Mouse (Mus musculus) forebrain, embryonic 12.5 days (tissue): ENCODE results near the gene Gm128. TPM values are rescaled to one million over a fixed set of nuclear protein-coding genes. Genes with fewer than 3 reads are reported as not detected.

Source experiments
- ATAC-seq: fragments of 200-750 bp; cut with Nextera tagmentation; 2 replicates; pipeline ENCODE4 v1.8.0; 2017; ENCODE audit warnings: moderate TSS enrichment; ENCODE audit not compliant: low FRiP score
- H3K27ac ChIP-seq: fragments of 300-500 bp; sonication (generic); 2 replicates; pipeline ENCODE4 v1.5.1; 2016; ENCODE audit warnings: mild to moderate bottlenecking
- H3K27me3 ChIP-seq: fragments of 300-500 bp; sonication (generic); 2 replicates; pipeline ENCODE4 v1.6.1; 2016; ENCODE audit warnings: mild to moderate bottlenecking
- H3K36me3 ChIP-seq: fragments of 300-500 bp; sonication (generic); replicated peaks from 2 replicates; pipeline ENCODE4 v1.6.1; 2016; ENCODE audit warnings: mild to moderate bottlenecking
- H3K4me1 ChIP-seq: fragments of 300-500 bp; sonication (generic); 2 replicates; pipeline ENCODE4 v1.6.1; 2016
- H3K4me2 ChIP-seq: fragments of 300-500 bp; sonication (generic); 2 replicates; pipeline ENCODE4 v1.6.1; 2016; ENCODE audit warnings: mild to moderate bottlenecking, moderate library complexity
- H3K4me3 ChIP-seq: fragments of 300-500 bp; sonication (generic); replicated peaks from 2 replicates; pipeline ENCODE4 v1.5.1; 2016; ENCODE audit warnings: mild to moderate bottlenecking
- H3K9ac ChIP-seq: fragments of 300-500 bp; sonication (generic); 2 replicates; pipeline ENCODE4 v1.6.1; 2016; ENCODE audit warnings: mild to moderate bottlenecking
- H3K9me3 ChIP-seq: fragments of 300-500 bp; sonication (generic); 2 replicates; pipeline ENCODE4 v1.6.1; 2016
- WGBS: fragments of 180-500 bp; shearing (Covaris S2); methylation state at CpG from one replicate; pipeline ENCODE4 v1.1.7; 2016; 5-methylcytosine and 5-hydroxymethylcytosine counted together
- polyA plus RNA-seq: library from polyadenylated mRNA; unstranded; fragments of >200 nt; fragmentation: Nextera tagmentation; extraction: Ambion mirVana; gene quantifications from 2 replicates; pipeline ENCODE4 v1.2.1, GENCODE M21; 2016

Gm128 gene
- polyA plus RNA-seq, 1 experiment from 2014 or later, result 0.31 TPM

DNA sequence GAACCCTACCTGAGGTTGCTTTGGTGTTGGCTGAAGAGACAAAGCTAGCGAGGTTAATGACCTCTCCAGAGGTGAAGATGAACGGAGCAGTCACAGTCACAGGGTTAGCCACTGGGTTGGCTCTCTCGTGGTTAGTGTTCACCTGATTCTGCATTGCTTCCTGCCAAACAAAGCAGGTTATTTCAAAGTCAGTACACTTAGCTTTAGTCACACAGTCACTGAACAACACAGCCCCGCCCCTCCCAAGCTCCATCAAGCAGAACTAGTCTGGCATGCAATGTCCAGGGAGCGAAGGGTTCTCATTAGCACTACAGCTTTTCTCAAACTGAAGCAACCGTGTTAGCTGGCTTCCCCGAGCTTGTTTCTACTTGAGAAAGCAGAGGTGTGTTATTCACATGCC, 41.3 kb downstream of the Gm128 start:
- no peak overlapping the region for H3K4me3 ChIP-seq
- H3K4me1 ChIP-seq, result no peaks in the 10 kb centered on the region
- WGBS, result 83% methylated on average over 7 of the region's 7 CpGs
- H3K27me3 ChIP-seq, result no peaks in the 10 kb centered on the region
- H3K4me2 ChIP-seq, result no peak overlapping the region
- H3K9me3 ChIP-seq, result no peaks in the 10 kb centered on the region
- ATAC-seq, result no peak
- no peak overlapping the region for H3K27ac ChIP-seq
- H3K9ac ChIP-seq, result no peak overlapping the region
- peaks cover 97% of the 10 kb centered on the region for H3K36me3 ChIP-seq

- Histone ChIP-seq H3K27me3 (no peaks in the 10 kb centered on the region), H3K27ac (no peak overlapping the region), H3K9me3 (no peaks in the 10 kb centered on the region), H3K9ac (no peak overlapping the region), H3K4me1 (no peaks in the 10 kb centered on the region), H3K36me3 (peaks cover 95% of the 10 kb centered on the region), H3K4me3 (no peak overlapping the region), H3K4me2 (no peak overlapping the region)
- no peak for ATAC-seq
- 75% methylated on average over 1 of the region's 1 CpGs for WGBS
Measured at GRCm38 (mm10) chr3:95199101-95199500, 42.3 kb downstream of the Gm128 start.

DNA sequence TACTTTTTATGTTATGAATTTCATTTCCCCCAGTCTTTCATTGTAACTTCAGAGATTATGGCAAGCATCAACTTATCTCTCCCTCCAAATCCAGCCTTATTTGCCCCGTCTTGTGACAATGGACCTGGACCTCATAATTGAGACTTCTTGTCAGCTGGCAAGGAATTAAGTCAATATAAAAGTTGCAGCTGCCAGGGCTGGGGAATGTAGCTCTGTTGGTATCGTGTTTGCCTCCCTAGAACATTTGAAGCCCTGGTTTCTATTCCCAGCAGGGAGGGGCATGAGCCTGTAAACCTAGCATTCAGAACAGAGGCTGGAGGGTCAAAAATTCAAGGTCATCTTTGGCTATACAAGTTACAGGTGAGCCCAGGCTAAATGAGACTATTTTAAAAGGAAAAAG, 45.6 kb downstream of the Gm128 start:
- no peak for ATAC-seq
- H3K27ac ChIP-seq, result no peak overlapping the region
- H3K4me2 ChIP-seq, result no peak overlapping the region
- WGBS, result 95% methylated on average over 2 of the region's 2 CpGs
- no peaks in the 10 kb centered on the region for H3K27me3 ChIP-seq
- H3K4me3 ChIP-seq, result no peak overlapping the region
- no peak overlapping the region for H3K9ac ChIP-seq
- no peaks in the 10 kb centered on the region for H3K4me1 ChIP-seq
- H3K9me3 ChIP-seq, result no peaks in the 10 kb centered on the region
- peaks cover 78% of the 10 kb centered on the region for H3K36me3 ChIP-seq

DNA sequence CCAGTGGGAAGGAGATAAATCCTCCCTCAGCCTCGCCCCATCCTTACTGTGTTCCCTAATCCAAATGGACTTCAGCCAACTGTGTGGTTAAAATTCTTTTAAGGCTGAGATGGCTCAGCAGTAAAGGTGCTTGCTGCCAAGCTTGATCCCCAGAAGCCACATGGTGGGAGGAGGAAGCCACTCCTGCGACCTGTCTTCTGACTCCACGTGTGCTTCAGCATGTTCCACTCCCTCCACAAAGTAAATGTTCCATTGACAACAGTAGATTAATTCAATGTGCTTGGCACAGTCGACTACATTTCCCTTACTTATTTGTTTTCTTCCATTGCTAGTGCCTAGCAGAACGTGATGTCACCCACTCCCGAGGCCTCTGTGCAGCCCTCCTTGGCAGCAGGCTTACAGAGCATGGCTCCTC, 46.7 kb downstream of the Gm128 start:
- no peaks in the 10 kb centered on the region for H3K4me1 ChIP-seq
- H3K9me3 ChIP-seq, result no peaks in the 10 kb centered on the region
- no peak overlapping the region for H3K4me2 ChIP-seq
- H3K9ac ChIP-seq, result no peak overlapping the region
- 81% methylated on average over 6 of the region's 6 CpGs for WGBS
- ATAC-seq, result no peak
- H3K4me3 ChIP-seq, result no peak overlapping the region
- no peaks in the 10 kb centered on the region for H3K27me3 ChIP-seq
- peaks cover 75% of the 10 kb centered on the region for H3K36me3 ChIP-seq
- no peak overlapping the region for H3K27ac ChIP-seq

Other genes starting within 250 kb of the Gm128 start
- 36.6 and 39.0 TPM in 2 replicates for gene Zfp687, start 226.2 kb downstream of the Gm128 start, polyA plus RNA-seq
- gene Psmd4, start 199.0 kb downstream of the Gm128 start, polyA plus RNA-seq, result 283 and 295 TPM in 2 replicates
- gene Pip5k1a, start 134.7 kb downstream of the Gm128 start, polyA plus RNA-seq, result 21.4 and 23.0 TPM in 2 replicates
- gene Vps72, start 130.6 kb downstream of the Gm128 start, polyA plus RNA-seq, result 242 and 252 TPM in 2 replicates
- 0.97 and 1.1 TPM in 2 replicates for gene Tmod4, start 117.1 kb downstream of the Gm128 start, polyA plus RNA-seq
- 84.6 and 95.1 TPM in 2 replicates for gene Scnm1, start 107.6 kb downstream of the Gm128 start, polyA plus RNA-seq
- 19.7 and 21.1 TPM in 2 replicates for gene Lysmd1, start 107.5 kb downstream of the Gm128 start, polyA plus RNA-seq
- gene Tnfaip8l2, start 99.2 kb downstream of the Gm128 start, polyA plus RNA-seq, result 1.5 and 2.0 TPM in 2 replicates
- 31.2 and 34.5 TPM in 2 replicates for gene Sema6c, start 81.1 kb downstream of the Gm128 start, polyA plus RNA-seq
- 12.2 and 12.5 TPM in 2 replicates for gene Gabpb2, start 23.7 kb downstream of the Gm128 start, polyA plus RNA-seq
- gene Cdc42se1, start 12.9 kb downstream of the Gm128 start, polyA plus RNA-seq, result 105 and 110 TPM in 2 replicates
- 96.2 and 98.8 TPM in 2 replicates for gene Mllt11, start 9.4 kb downstream of the Gm128 start, polyA plus RNA-seq
- gene Bnipl, start 9.6 kb upstream of the Gm128 start, polyA plus RNA-seq, result 0.42 and 0.63 TPM in 2 replicates
- 37.4 and 39.8 TPM in 2 replicates for gene Mindy1, start 39.7 kb upstream of the Gm128 start, polyA plus RNA-seq
- gene Prune1, start 40.5 kb upstream of the Gm128 start, polyA plus RNA-seq, result 30.0 and 30.9 TPM in 2 replicates
- 1.1 and 1.4 TPM in 2 replicates for gene Anxa9, start 65.6 kb upstream of the Gm128 start, polyA plus RNA-seq
- 109 and 111 TPM in 2 replicates for gene Cers2, start 73.2 kb upstream of the Gm128 start, polyA plus RNA-seq
- gene Setdb1, start 115.6 kb upstream of the Gm128 start, polyA plus RNA-seq, result 66.2 and 70.2 TPM in 2 replicates
- gene 4930558C23Rik, start 161.2 kb upstream of the Gm128 start, polyA plus RNA-seq, result not detected in 2 replicates
- 31.2 and 32.6 TPM in 2 replicates for gene Arnt, start 192.8 kb upstream of the Gm128 start, polyA plus RNA-seq